Mouse (Mus musculus) forelimb bud, embryonic 11.5 days (tissue): ENCODE results near the gene Gm49336.

ENCODE experiments used
- DNase-seq: peaks from one replicate; pipeline ENCODE4 v3.0.0-alpha.2; 2012; ENCODE audit warnings: low read depth, low spot score

Gm49336 gene

DNA sequence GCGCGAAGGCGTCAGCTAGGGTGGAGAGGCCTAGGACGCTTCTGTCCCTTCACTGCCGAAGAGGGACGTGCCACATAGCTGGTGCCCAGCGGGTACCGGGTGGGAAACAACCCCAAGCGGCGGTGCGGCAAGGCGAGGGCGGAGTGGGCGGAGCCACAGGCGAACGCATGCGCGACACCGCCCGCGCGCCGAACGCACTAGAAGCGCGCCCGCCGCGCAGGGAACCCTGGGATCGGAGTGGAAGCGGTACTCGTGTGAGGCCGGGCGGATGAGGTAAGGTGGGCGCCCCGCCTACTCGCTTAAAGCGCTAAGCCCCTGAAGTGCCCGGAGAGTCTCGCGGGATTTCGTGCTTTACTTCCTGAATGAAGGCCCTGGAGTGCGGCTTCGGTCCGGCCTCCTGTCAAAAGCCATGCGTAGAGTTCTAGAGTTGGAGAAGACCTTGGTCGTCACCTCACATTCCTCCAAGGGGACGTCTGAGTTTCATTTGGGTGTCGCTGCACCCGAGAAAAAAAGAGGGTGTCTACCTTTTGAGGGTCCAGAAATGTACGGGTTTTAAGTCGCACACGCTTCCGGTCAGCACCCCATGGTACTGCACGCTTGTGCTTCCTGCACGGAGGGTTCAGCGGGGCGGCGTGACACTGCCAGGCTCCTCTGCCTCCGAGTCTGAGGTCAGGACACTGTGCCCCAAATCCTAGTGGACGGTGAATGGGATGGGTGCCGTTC, at the start of gene Gm49336, which contains the start of gene Nupl1:
TSS of gene Gm49336 (minus strand) at position 227 of the 723 bp plus-strand sequence.
TSS of gene Nupl1 (minus strand) at position 151 of the 723 bp plus-strand sequence.
- peak; percentile 98 for DNase-seq

DNA sequence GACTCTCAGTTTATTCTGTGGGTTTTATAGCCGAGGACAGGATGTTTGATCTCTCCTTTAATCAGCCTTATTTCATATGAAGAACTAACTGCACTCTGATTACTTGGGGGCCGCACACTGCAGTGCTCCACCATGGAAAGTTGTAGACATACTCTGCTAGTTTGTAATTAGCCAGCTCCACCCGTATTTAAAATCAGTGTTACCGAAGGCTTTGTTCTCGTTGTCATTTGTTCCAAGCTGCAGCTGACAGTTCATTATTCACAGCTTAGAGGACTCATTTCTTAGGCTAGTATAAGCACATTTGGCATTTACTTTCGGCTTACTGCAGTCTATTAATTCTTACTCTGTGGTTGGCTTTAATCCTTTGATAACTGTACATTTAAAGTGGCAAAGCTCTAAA, 49.7 kb upstream of the Gm49336 start:
- DNase-seq, result no peak

DNA sequence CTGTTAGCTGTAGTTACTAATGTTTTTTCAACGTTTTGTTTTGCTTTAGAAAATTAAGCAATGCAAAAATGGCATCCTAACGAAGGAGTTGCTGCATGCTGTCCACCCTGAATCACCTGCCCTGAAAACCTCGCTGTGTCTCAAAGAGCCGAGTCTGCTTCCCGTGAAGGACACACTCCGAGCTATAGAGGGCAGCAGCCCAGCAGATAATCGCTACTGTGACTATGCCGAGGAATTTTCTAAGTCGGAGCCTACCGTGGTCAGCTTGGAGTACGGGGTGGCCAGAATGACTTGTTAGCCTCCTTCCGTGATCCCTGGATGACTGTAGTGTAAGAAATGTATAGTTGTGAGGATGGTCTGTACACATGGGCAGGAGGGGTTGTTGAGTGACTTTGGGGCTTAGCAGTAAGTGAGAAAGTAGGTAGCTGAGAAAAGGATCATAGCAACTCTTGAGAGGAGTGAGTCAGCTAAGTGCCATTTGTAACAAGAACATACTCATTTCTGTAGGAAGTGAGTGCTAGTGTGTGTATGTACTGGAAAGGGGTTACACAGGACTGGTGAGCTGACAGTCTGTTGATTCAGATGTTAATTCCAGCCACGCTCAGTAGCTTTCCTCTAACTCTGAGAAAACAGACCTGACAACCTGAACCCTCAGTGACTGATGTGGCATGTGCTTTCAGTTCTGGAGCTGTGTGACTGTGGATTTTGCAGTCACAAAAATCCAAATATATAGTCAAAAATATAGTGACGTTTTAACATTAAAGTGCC, 49.1 kb upstream of the Gm49336 start:
- DNase-seq, result no peak

DNA sequence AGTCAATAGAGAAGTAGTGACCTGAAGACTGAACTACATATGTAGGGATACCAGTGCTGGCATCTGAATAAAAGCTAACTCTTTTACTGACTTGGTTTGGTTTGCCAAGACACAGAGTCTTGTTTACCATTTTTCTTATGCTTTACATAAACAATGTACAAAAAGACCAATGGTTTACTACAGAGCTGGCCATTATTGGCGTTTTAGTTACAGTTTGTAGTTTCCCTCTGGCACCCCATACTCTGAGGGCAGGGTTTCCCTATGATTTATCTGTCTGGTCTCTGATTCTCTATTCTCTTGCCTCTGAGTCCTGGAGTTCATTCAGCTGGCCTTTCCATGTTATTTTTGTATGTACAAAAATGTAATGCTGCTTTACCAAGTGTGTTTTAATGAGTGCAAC, 44.2 kb upstream of the Gm49336 start:
- DNase-seq, result no peak

DNA sequence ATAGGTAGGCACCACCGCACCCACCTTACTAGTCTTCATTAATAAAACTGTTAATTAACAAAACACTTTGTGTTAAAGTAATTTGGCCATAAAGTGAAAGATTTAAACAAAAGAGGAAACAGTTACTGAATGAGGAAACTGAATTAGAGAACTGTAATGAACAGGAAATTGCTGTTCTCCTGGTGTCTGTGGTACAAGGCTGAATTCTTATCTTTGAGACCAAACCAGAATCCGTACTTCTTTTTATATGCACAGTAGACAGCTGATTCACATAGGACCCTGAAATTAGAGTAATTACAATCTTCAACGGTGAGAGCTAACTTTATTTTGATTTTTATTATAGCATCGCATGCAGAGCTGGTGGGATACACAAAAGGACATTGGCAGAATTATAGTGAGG, 39.1 kb upstream of the Gm49336 start:
- DNase-seq, result no peak

GRCm38 (mm10) chr14:60286194-60286863, 35.0 kb upstream of the Gm49336 start:
- DNase-seq, result no peak

GRCm38 (mm10) chr14:60275301-60276276, 24.3 kb upstream of the Gm49336 start:
- no peak for DNase-seq

DNA sequence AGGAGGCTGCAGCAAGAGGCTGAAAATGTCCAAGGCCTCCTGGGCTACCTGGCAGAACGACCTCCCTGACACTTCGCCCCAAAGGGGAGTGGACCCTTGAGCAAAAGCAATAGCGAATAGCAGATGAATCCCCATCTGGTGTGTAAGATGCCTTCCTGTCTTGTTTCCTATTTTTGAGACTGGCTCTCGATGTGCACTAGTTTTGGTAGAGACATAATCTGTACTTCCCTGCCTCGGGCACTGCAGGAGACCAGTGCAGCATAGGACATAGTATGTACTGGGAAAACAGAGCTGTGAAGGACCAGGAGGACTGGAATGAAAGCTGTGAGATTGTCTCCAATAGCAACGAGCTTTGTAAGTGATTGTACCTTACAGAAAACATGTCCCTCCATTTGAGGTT, 22.0 kb upstream of the Gm49336 start:
- DNase-seq, result no peak

GRCm38 (mm10) chr14:60269333-60269732, 18.0 kb upstream of the Gm49336 start:
- DNase-seq, result no peak

GRCm38 (mm10) chr14:60264990-60265876, 13.9 kb upstream of the Gm49336 start, which contains the start of gene Mtmr6:
Gene Mtmr6, plus strand, starts transcription at chr14:60265228.
- peak; percentile 98 for DNase-seq

DNA sequence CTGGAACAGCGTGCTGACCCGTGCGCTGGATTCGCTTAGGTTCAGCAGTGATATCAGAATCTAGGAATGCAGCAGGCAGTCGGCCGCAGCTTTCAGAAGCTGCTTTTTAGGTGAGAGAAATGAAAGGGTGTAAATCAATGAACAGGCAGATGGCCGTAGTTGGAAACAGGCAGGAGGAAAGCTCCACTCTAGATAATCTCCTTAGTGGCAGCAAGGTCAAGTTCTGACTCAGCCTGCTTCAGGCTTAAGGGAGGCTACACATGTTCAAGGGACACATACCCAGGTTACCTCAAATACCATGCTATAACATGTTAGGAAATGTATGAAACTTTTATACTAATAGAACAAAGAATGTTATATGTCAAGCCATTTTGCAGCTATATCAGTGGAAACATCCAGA, 11.0 kb upstream of the Gm49336 start:
- DNase-seq, result no peak

DNA sequence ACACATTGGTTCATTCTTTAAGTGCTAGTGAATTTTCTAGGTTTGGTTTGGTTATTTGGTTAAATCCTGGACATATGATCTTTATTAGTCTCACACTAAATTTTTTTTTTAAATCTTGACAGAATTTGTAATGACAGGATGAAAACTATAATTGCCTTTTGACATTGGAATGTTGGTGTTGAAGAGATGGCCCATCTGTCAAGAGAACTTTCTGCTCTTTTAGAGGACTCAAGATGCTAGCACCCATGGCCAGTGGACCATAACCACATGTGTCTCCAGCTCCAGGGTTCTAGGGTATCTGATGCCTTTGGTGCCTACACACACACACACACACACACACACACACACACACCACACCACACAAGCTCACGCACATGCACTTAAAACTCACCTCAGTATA, 6.5 kb upstream of the Gm49336 start:
- no peak for DNase-seq

GRCm38 (mm10) chr14:60257101-60257500, 5.8 kb upstream of the Gm49336 start:
- DNase-seq, result no peak

- DNase-seq, result no peak
Measured at GRCm38 (mm10) chr14:60256356-60256755, 5.0 kb upstream of the Gm49336 start.

GRCm38 (mm10) chr14:60254774-60255173, 3.5 kb upstream of the Gm49336 start:
- DNase-seq, result no peak

GRCm38 (mm10) chr14:60253466-60253865, 2.2 kb upstream of the Gm49336 start:
- no peak for DNase-seq

DNA sequence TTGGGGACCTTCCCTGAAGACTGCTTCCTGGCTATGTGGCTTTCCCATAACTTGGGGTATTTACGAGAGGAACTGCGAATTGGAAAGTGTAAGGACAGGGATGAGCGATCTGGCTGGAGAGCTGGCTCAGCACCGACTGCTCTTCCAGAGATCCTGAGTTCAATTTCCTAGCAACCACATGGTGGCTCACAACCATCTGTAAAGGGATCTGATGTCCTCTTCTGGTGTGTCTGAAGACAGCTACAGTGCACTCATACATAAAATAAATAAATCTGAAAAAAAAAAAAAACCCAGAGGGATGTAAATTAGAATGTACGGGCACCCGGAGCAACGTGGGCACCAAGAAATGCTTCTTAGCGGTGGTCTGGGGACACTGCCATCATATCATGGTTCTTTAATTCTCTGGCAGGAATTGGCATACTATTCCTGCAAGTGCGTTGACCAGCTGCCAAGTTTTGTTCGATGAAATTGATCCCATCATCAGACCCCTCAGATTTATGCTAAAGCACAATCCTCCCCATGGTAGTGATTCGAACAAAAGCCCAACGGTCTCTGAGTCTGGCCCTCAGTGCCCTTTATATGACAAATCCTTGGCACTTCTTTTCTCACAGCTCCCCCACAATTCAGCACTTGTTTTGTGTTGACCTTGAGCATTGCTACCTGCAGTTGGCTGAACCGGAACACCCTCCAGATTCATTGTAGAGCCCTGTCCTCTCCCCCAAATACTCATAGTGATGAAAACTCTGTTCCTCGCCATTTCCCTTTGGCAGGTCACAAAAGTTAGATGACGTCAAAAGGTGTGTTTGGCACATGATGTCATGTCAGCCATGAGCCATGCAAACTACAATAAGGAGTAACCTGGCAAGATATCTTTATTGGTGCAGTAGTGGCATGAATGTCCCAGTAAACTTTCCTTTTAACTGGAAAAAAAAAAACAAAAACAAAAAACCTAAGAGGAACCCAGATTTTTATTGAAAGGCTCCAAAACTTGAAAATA, 995 bp upstream of the Gm49336 start:
- DNase-seq, result no peak

DNA sequence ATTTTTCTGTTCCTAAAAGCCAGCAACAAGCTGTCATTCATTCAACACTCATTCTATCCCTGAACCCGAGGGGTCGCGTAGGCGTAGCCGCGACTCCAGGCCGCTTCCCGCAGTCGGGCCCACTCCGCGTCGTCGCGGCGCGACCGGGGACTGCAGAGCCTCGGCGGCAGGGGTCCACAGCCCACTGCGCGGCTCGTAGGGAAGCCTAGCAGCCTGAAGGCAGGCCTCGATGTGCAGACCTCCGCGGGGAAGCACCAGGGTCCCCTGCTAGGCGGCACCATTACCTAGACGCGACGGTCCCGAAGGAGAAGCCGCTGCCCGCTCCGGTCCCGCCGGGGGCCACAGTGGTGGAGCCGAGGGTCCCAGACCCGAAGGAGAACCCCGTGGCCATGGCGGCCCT, 428 bp downstream of the Gm49336 start:
- DNase-seq, result peak; percentile 43

DNA sequence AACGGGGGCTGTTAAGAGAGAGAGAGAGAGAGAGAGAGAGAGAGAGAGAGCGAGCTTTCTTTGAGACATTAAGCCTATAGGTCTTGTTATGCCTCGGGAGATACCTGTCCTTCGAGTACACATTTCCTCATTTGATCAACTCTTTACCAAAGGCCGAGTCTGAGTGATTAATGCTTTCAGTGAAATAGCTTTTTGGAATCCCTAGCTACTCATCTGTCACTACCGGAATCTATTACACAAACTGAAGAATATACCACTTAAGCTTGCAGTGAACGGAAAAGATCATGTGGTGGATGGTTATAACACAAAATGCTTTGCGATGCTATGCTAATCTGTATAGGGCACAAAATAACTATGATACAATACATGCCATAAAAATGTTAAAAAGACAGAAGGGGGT, 941 bp downstream of the Gm49336 start:
- no peak for DNase-seq
